Mouse (Mus musculus) midbrain, embryonic 16.5 days (tissue): ENCODE results near the gene Trip6. TPM values are rescaled to one million over a fixed set of nuclear protein-coding genes. Genes with fewer than 3 reads are reported as not detected.

Experiments
- ATAC-seq: fragments of 200-750 bp; cut with Nextera tagmentation; 2 replicates; pipeline ENCODE4 v1.8.0; 2017; ENCODE audit warnings: moderate TSS enrichment
- H3K27ac ChIP-seq: fragments of 300-500 bp; sonication (generic); 2 replicates; pipeline ENCODE4 v1.5.1; 2014; ENCODE audit warnings: mild to moderate bottlenecking, low read length, mixed read lengths
- H3K27me3 ChIP-seq: fragments of 300-500 bp; sonication (generic); 2 replicates; pipeline ENCODE4 v1.6.1; 2014; ENCODE audit warnings: low read depth, low read length, mixed read lengths; ENCODE audit not compliant: control insufficient read depth, insufficient read depth
- H3K36me3 ChIP-seq: fragments of 300-500 bp; sonication (generic); 2 replicates; pipeline ENCODE4 v1.6.1; 2014; ENCODE audit warnings: mild to moderate bottlenecking, low read length, moderate library complexity, mixed read lengths; ENCODE audit not compliant: control insufficient read depth, insufficient read depth
- H3K4me1 ChIP-seq: fragments of 300-500 bp; sonication (generic); 2 replicates; pipeline ENCODE4 v1.6.1; 2014; ENCODE audit warnings: mild to moderate bottlenecking, low read length, mixed read lengths; ENCODE audit not compliant: control insufficient read depth, insufficient read depth
- H3K4me2 ChIP-seq: fragments of 300-500 bp; sonication (generic); 2 replicates; pipeline ENCODE4 v1.6.1; 2014; ENCODE audit warnings: mild to moderate bottlenecking, low read length, mixed read lengths
- H3K4me3 ChIP-seq: fragments of 300-500 bp; sonication (generic); 2 replicates; pipeline ENCODE4 v1.5.1; 2014; ENCODE audit warnings: low read depth, mild to moderate bottlenecking, low read length, moderate library complexity, mixed read lengths
- H3K9ac ChIP-seq: fragments of 300-500 bp; sonication (generic); 2 replicates; pipeline ENCODE4 v1.6.1; 2014; ENCODE audit warnings: low read depth, low read length, mixed read lengths
- H3K9me3 ChIP-seq: fragments of 300-500 bp; sonication (generic); replicated peaks from 2 replicates; pipeline ENCODE4 v1.6.1; 2014; ENCODE audit warnings: mild to moderate bottlenecking, low read length, mixed read lengths; ENCODE audit not compliant: control insufficient read depth, poor library complexity, severe bottlenecking
- WGBS: fragments of 180-500 bp; shearing (Covaris S2); extraction: QIAGEN DNeasy Blood & Tissue Kit; methylation state at CpG from one replicate; pipeline ENCODE4 v1.1.7; 2014; 5-methylcytosine and 5-hydroxymethylcytosine counted together
- polyA plus RNA-seq: library from polyadenylated mRNA; unstranded; fragments of >200 nt; fragmentation: Nextera tagmentation; extraction: Ambion mirVana; gene quantifications from 2 replicates; pipeline ENCODE4 v1.2.1, GENCODE M21; 2015

Gene Trip6
- polyA plus RNA-seq, 1 experiment from 2014 or later = 13.1 TPM

GRCm38 (mm10) chr5:137308356-137308755, 5.8 kb downstream of the Trip6 start:
- peak overlapping the region; percentile 91 for H3K4me3 ChIP-seq
- ATAC-seq = no peak
- 92% methylated on average over 4 of the region's 4 CpGs for WGBS
- no peaks in the 10 kb centered on the region for H3K9me3 ChIP-seq
- peak overlapping the region; percentile 99; the same call in 1 of the 2 replicates for H3K9ac ChIP-seq
- H3K4me1 ChIP-seq = peaks cover 33% of the 10 kb centered on the region
- H3K4me2 ChIP-seq = peak overlapping the region; percentile 65
- peak overlapping the region; percentile 95 for H3K27ac ChIP-seq
- H3K27me3 ChIP-seq = no peaks in the 10 kb centered on the region
- peaks cover 12% of the 10 kb centered on the region for H3K36me3 ChIP-seq

GRCm38 (mm10) chr5:137307071-137307912, 6.9 kb downstream of the Trip6 start, which contains the start of gene Srrt:
Gene Srrt (minus strand): TSS chr5:137307674.
- H3K27ac ChIP-seq = peak within 1 kb of the TSS; percentile 95
- H3K4me3 ChIP-seq = peak within 1 kb of the TSS; percentile 91
- H3K27me3 ChIP-seq = no peaks in the 10 kb centered on the region
- no peaks in the 10 kb centered on the region for H3K9me3 ChIP-seq
- H3K4me2 ChIP-seq = peak within 1 kb of the TSS; percentile 89
- peaks cover 34% of the 10 kb centered on the region for H3K4me1 ChIP-seq
- H3K36me3 ChIP-seq = peaks cover 15% of the 10 kb centered on the region
- peak within 1 kb of the TSS; percentile 99 for H3K9ac ChIP-seq
- peak; percentile 90 for ATAC-seq
- WGBS = under 1% methylated on average over 51 of the region's 72 CpGs

- no peak for ATAC-seq
- Histone ChIP-seq H3K27me3 (no peaks in the 10 kb centered on the region), H3K36me3 (peaks cover 21% of the 10 kb centered on the region), H3K9me3 (no peaks in the 10 kb centered on the region), H3K4me2 (peak overlapping the region; percentile 89), H3K9ac (peak overlapping the region; percentile 99), H3K4me3 (peak overlapping the region; percentile 91), H3K27ac (peak overlapping the region; percentile 95), H3K4me1 (peaks cover 34% of the 10 kb centered on the region)
- WGBS = 13% methylated on average over 12 of the region's 12 CpGs
Measured at GRCm38 (mm10) chr5:137306439-137307005, 7.7 kb downstream of the Trip6 start.

- H3K9ac ChIP-seq = peak overlapping the region; percentile 99; the same call in 1 of the 2 replicates
- peaks cover 34% of the 10 kb centered on the region for H3K4me1 ChIP-seq
- H3K27ac ChIP-seq = no peak overlapping the region
- peaks cover 26% of the 10 kb centered on the region for H3K36me3 ChIP-seq
- peak overlapping the region; percentile 91 for H3K4me3 ChIP-seq
- ATAC-seq = no peak
- WGBS = 58% methylated on average over 3 of the region's 3 CpGs
- peak overlapping the region; percentile 89 for H3K4me2 ChIP-seq
- H3K9me3 ChIP-seq = no peaks in the 10 kb centered on the region
- H3K27me3 ChIP-seq = no peaks in the 10 kb centered on the region
Measured at GRCm38 (mm10) chr5:137305822-137306221, 8.4 kb downstream of the Trip6 start.

GRCm38 (mm10) chr5:137304816-137305215, 9.4 kb downstream of the Trip6 start:
- 69% methylated on average over 4 of the region's 4 CpGs for WGBS
- Histone ChIP-seq H3K36me3 (peaks cover 30% of the 10 kb centered on the region), H3K27me3 (no peaks in the 10 kb centered on the region), H3K4me2 (peak overlapping the region; percentile 89), H3K9me3 (no peaks in the 10 kb centered on the region), H3K9ac (peak overlapping the region; percentile 31), H3K4me3 (no peak overlapping the region), H3K27ac (no peak overlapping the region), H3K4me1 (peaks cover 34% of the 10 kb centered on the region)
- ATAC-seq = no peak

GRCm38 (mm10) chr5:137304165-137304564, 10.0 kb downstream of the Trip6 start:
- H3K9me3 ChIP-seq = no peaks in the 10 kb centered on the region
- H3K4me2 ChIP-seq = no peak overlapping the region
- ATAC-seq = no peak
- no peaks in the 10 kb centered on the region for H3K27me3 ChIP-seq
- H3K9ac ChIP-seq = peak overlapping the region; percentile 31; the same call in 1 of the 2 replicates
- 92% methylated on average over 3 of the region's 3 CpGs for WGBS
- H3K36me3 ChIP-seq = peaks cover 29% of the 10 kb centered on the region
- H3K4me3 ChIP-seq = no peak overlapping the region
- peaks cover 34% of the 10 kb centered on the region for H3K4me1 ChIP-seq
- no peak overlapping the region for H3K27ac ChIP-seq

- no peaks in the 10 kb centered on the region for H3K9me3 ChIP-seq
- peaks cover 34% of the 10 kb centered on the region for H3K4me1 ChIP-seq
- H3K4me2 ChIP-seq = no peak overlapping the region
- H3K36me3 ChIP-seq = peaks cover 27% of the 10 kb centered on the region
- no peak overlapping the region for H3K27ac ChIP-seq
- H3K9ac ChIP-seq = no peak overlapping the region
- 73% methylated on average over 4 of the region's 4 CpGs for WGBS
- no peaks in the 10 kb centered on the region for H3K27me3 ChIP-seq
- no peak overlapping the region for H3K4me3 ChIP-seq
- ATAC-seq = no peak
Measured at GRCm38 (mm10) chr5:137303609-137304008, 10.6 kb downstream of the Trip6 start.

- peaks cover 27% of the 10 kb centered on the region for H3K4me1 ChIP-seq
- H3K9me3 ChIP-seq = no peaks in the 10 kb centered on the region
- H3K27me3 ChIP-seq = no peaks in the 10 kb centered on the region
- no peak overlapping the region for H3K4me3 ChIP-seq
- no peak overlapping the region for H3K4me2 ChIP-seq
- H3K27ac ChIP-seq = no peak overlapping the region
- H3K36me3 ChIP-seq = peaks cover 48% of the 10 kb centered on the region
- 71% methylated on average over 21 of the region's 21 CpGs for WGBS
- no peak for ATAC-seq
- H3K9ac ChIP-seq = no peak overlapping the region
Measured at GRCm38 (mm10) chr5:137301253-137301652, 13.0 kb downstream of the Trip6 start.

GRCm38 (mm10) chr5:137299240-137299639, 15.0 kb downstream of the Trip6 start:
- peaks cover 51% of the 10 kb centered on the region for H3K36me3 ChIP-seq
- H3K4me1 ChIP-seq = peaks cover 14% of the 10 kb centered on the region
- WGBS = 93% methylated on average over 7 of the region's 7 CpGs
- H3K9me3 ChIP-seq = no peaks in the 10 kb centered on the region
- H3K27ac ChIP-seq = no peak overlapping the region
- no peaks in the 10 kb centered on the region for H3K27me3 ChIP-seq
- no peak overlapping the region for H3K9ac ChIP-seq
- ATAC-seq = no peak
- H3K4me2 ChIP-seq = no peak overlapping the region
- no peak overlapping the region for H3K4me3 ChIP-seq
